In genomic region chr7:27480506-27480905, GRCm38 (mm10) we compare ENCODE assay signal across 12 mouse cellular contexts. TPM values are rescaled to one million over a fixed set of nuclear protein-coding genes. Genes with fewer than 3 reads are reported as not detected.
A peak's percentile ranks its signal among the peaks of the same experiment; 100 is the strongest.
DNase-seq lines count a peak whose midpoint lies in the region; ATAC-seq lines count a peak whose summit lies in the region.
"Had no signal": no experiment of that assay in that cellular context is flagged by ENCODE, and none has a peak within 500 bp of the region (broad histone marks: within the 10 kb centered on the region; RNA-seq: fewer than 3 reads in every experiment).

No protein-coding gene starts in this region.

- H3K9ac ChIP-seq in heart, embryonic 12.5 days: no peak overlapping the region
- H3K9ac ChIP-seq in lung, embryonic 16.5 days (ENCODE audit: low read length): no peak overlapping the region
- no peak overlapping the region for H3K9ac ChIP-seq in stomach, embryonic 14.5 days (replicated peaks; ENCODE audit: low read depth, low read length)

- H3K9me3 ChIP-seq in heart, embryonic 12.5 days (replicated peaks): no peaks in the 10 kb centered on the region
- no peaks in the 10 kb centered on the region for H3K9me3 ChIP-seq in lung, embryonic 16.5 days (ENCODE audit: control insufficient read depth, low read length)
- no peaks in the 10 kb centered on the region for H3K9me3 ChIP-seq in limb, embryonic 10.5 days (replicated peaks)
- H3K9me3 ChIP-seq in stomach, embryonic 14.5 days (ENCODE audit: control insufficient read depth, low read depth, low read length): no peaks in the 10 kb centered on the region
- H3K9me3 ChIP-seq: midbrain, embryonic 12.5 days had no signal

- peak overlapping the region; percentile 86 for H3K27ac ChIP-seq in heart, embryonic 12.5 days (ENCODE audit: poor library complexity, severe bottlenecking)
- H3K27ac ChIP-seq in lung, embryonic 16.5 days (ENCODE audit: low read length): peak overlapping the region; percentile 88
- peak overlapping the region; percentile 82 for H3K27ac ChIP-seq in limb, embryonic 10.5 days
- H3K27ac ChIP-seq in stomach, embryonic 14.5 days (ENCODE audit: low read length): peak overlapping the region; percentile 84

- peak overlapping the region; percentile 70; the same call in 1 of the 2 replicates for H3K4me2 ChIP-seq in heart, embryonic 12.5 days
- no peak overlapping the region for H3K4me2 ChIP-seq in lung, embryonic 16.5 days (ENCODE audit: low read depth, low read length)
- H3K4me2 ChIP-seq in stomach, embryonic 14.5 days (replicated peaks; ENCODE audit: low read depth, low read length): peak overlapping the region; percentile 36

- DNase-seq in heart, postnatal 4 days: no peak
- no peak for DNase-seq in lung, postnatal 36 days
- DNase-seq in limb, embryonic 10.5 days (ENCODE audit: low spot score): no peak
- DNase-seq in right cerebral cortex, adult 18-20 months: no peak
- no peak for DNase-seq in adrenal gland, postnatal 36 days
- DNase-seq: gastrocnemius, postnatal 14 days; thymus, postnatal 4 days had no signal

- H3K4me1 ChIP-seq in heart, embryonic 12.5 days (replicated peaks): peaks cover 18% of the 10 kb centered on the region
- H3K4me1 ChIP-seq in lung, embryonic 16.5 days (replicated peaks; ENCODE audit: control insufficient read depth, insufficient read depth, low read length): peaks cover 19% of the 10 kb centered on the region
- peaks cover 29% of the 10 kb centered on the region for H3K4me1 ChIP-seq in limb, embryonic 10.5 days
- no peaks in the 10 kb centered on the region for H3K4me1 ChIP-seq in stomach, embryonic 14.5 days (ENCODE audit: control insufficient read depth, insufficient read depth, low read length)

- no peaks in the 10 kb centered on the region for H3K27me3 ChIP-seq in heart, embryonic 12.5 days (replicated peaks)
- no peaks in the 10 kb centered on the region for H3K27me3 ChIP-seq in lung, embryonic 16.5 days (ENCODE audit: control insufficient read depth, insufficient read depth, low read depth, low read length)
- H3K27me3 ChIP-seq in limb, embryonic 10.5 days (ENCODE audit: low read depth, poor library complexity, severe bottlenecking): no peaks in the 10 kb centered on the region
- H3K27me3 ChIP-seq in stomach, embryonic 14.5 days (ENCODE audit: control insufficient read depth, insufficient read depth, low read length): no peaks in the 10 kb centered on the region
- H3K27me3 ChIP-seq: CH12.LX had no signal

- no peak for ATAC-seq in heart, embryonic 12.5 days (ENCODE audit: insufficient number of reproducible peaks, low FRiP score)
- ATAC-seq in lung, embryonic 16.5 days (ENCODE audit: low read depth): no peak
- no peak for ATAC-seq in stomach, embryonic 14.5 days (ENCODE audit: insufficient number of reproducible peaks, insufficient read depth, low FRiP score, low read depth)

- H3K36me3 ChIP-seq in heart, embryonic 12.5 days: peaks cover 23% of the 10 kb centered on the region
- H3K36me3 ChIP-seq in lung, embryonic 16.5 days (ENCODE audit: control insufficient read depth, insufficient read depth, low read length): peaks cover 8% of the 10 kb centered on the region; the same call in 1 of the 2 replicates
- H3K36me3 ChIP-seq in limb, embryonic 10.5 days: peaks cover 28% of the 10 kb centered on the region
- peaks cover 14% of the 10 kb centered on the region; the same call in 1 of the 2 replicates for H3K36me3 ChIP-seq in stomach, embryonic 14.5 days (ENCODE audit: control insufficient read depth, insufficient read depth, low read length)

- WGBS in heart, embryonic 12.5 days: 72% methylated on average over 3 of the region's 3 CpGs
- WGBS in lung, embryonic 16.5 days: 58% methylated on average over 3 of the region's 3 CpGs
- 72% methylated on average over 3 of the region's 3 CpGs for WGBS in limb, embryonic 10.5 days
- WGBS in stomach, embryonic 14.5 days: 61% methylated on average over 3 of the region's 3 CpGs

- H3K4me3 ChIP-seq in heart, embryonic 12.5 days: no peak overlapping the region
- no peak overlapping the region for H3K4me3 ChIP-seq in lung, embryonic 16.5 days (ENCODE audit: low read length)
- 0 out of 2 replicates have a peak overlapping the region, but pooled peaks have one; percentile 47 for H3K4me3 ChIP-seq in limb, embryonic 10.5 days
- H3K4me3 ChIP-seq in stomach, embryonic 14.5 days (ENCODE audit: low read depth, low read length): peak overlapping the region; percentile 23; the same call in 1 of the 2 replicates

RNA-seq across cellular contexts. Expression of gene Sertad1, which starts 6.2 kb away (rescaled TPM):
- polyA plus RNA-seq in heart, embryonic 12.5 days (2016; fragmentation: Nextera tagmentation; extraction: Ambion mirVana): 35.3 and 35.9 TPM in 2 replicates
- 10 to 100 TPM; 14.4 to 15.5 TPM for total RNA-seq in heart, postnatal 4 days (2021)
- 55.6 and 57.3 TPM in 2 replicates for polyA plus RNA-seq in lung, embryonic 16.5 days (2015; fragmentation: Nextera tagmentation; extraction: Ambion mirVana)
- polyA plus RNA-seq in limb, embryonic 10.5 days (2016; fragmentation: Nextera tagmentation; extraction: Ambion mirVana): 25.0 and 29.8 TPM in 2 replicates
- polyA plus RNA-seq in stomach, embryonic 14.5 days (2014; fragmentation: Nextera tagmentation; extraction: Ambion mirVana): 33.6 and 35.5 TPM in 2 replicates
- total RNA-seq in adrenal gland, postnatal 36 days (2021): 10 to 100 TPM; 30.0 to 38.4 TPM

RNA-seq across cellular contexts. Expression of gene Sertad3, which starts 6.9 kb away (rescaled TPM):
- 22.8 and 23.3 TPM in 2 replicates for polyA plus RNA-seq in heart, embryonic 12.5 days (2016; fragmentation: Nextera tagmentation; extraction: Ambion mirVana)
- 10 to 100 TPM in 1 of 2 experiments, 1 to 10 TPM in 1; 7.4 to 10.1 TPM for total RNA-seq in heart, postnatal 4 days (2021)
- 28.4 and 30.7 TPM in 2 replicates for polyA plus RNA-seq in lung, embryonic 16.5 days (2015; fragmentation: Nextera tagmentation; extraction: Ambion mirVana)
- polyA plus RNA-seq in limb, embryonic 10.5 days (2016; fragmentation: Nextera tagmentation; extraction: Ambion mirVana): 20.1 and 29.7 TPM in 2 replicates
- 29.5 and 32.9 TPM in 2 replicates for polyA plus RNA-seq in stomach, embryonic 14.5 days (2014; fragmentation: Nextera tagmentation; extraction: Ambion mirVana)
- 10 to 100 TPM; 15.9 to 16.3 TPM for total RNA-seq in adrenal gland, postnatal 36 days (2021)

RNA-seq across cellular contexts. Expression of gene Prx, which starts 18.6 kb away (rescaled TPM):
- 3.3 and 3.5 TPM in 2 replicates for polyA plus RNA-seq in heart, embryonic 12.5 days (2016; fragmentation: Nextera tagmentation; extraction: Ambion mirVana)
- 1 to 10 TPM; 4.1 to 5.9 TPM for total RNA-seq in heart, postnatal 4 days (2021)
- 13.0 and 13.6 TPM in 2 replicates for polyA plus RNA-seq in lung, embryonic 16.5 days (2015; fragmentation: Nextera tagmentation; extraction: Ambion mirVana)
- 3.5 and 4.3 TPM in 2 replicates for polyA plus RNA-seq in limb, embryonic 10.5 days (2016; fragmentation: Nextera tagmentation; extraction: Ambion mirVana)
- 1.4 and 1.5 TPM in 2 replicates for polyA plus RNA-seq in stomach, embryonic 14.5 days (2014; fragmentation: Nextera tagmentation; extraction: Ambion mirVana)
- total RNA-seq in adrenal gland, postnatal 36 days (2021): 1 to 10 TPM; 2.1 to 3.2 TPM

RNA-seq across cellular contexts. Expression of gene Blvrb, which starts 32.7 kb away (rescaled TPM):
- polyA plus RNA-seq in heart, embryonic 12.5 days (2016; fragmentation: Nextera tagmentation; extraction: Ambion mirVana): 68.4 and 82.4 TPM in 2 replicates
- 10 to 100 TPM; 36.3 to 44.5 TPM for total RNA-seq in heart, postnatal 4 days (2021)
- polyA plus RNA-seq in lung, embryonic 16.5 days (2015; fragmentation: Nextera tagmentation; extraction: Ambion mirVana): 58.3 and 75.9 TPM in 2 replicates
- polyA plus RNA-seq in limb, embryonic 10.5 days (2016; fragmentation: Nextera tagmentation; extraction: Ambion mirVana): 33.3 and 34.9 TPM in 2 replicates
- polyA plus RNA-seq in stomach, embryonic 14.5 days (2014; fragmentation: Nextera tagmentation; extraction: Ambion mirVana): 67.3 and 78.3 TPM in 2 replicates
- total RNA-seq in adrenal gland, postnatal 36 days (2021): 10 to 100 TPM; 42.4 to 45.6 TPM

RNA-seq across cellular contexts. Expression of gene Sptbn4, which starts 33.0 kb away (rescaled TPM):
- polyA plus RNA-seq in heart, embryonic 12.5 days (2016; fragmentation: Nextera tagmentation; extraction: Ambion mirVana): 0.26 TPM in 2 replicates
- under 1 TPM; 0.32 to 0.50 TPM for total RNA-seq in heart, postnatal 4 days (2021)
- 0.29 and 0.41 TPM in 2 replicates for polyA plus RNA-seq in lung, embryonic 16.5 days (2015; fragmentation: Nextera tagmentation; extraction: Ambion mirVana)
- 0.15 and 0.19 TPM in 2 replicates for polyA plus RNA-seq in limb, embryonic 10.5 days (2016; fragmentation: Nextera tagmentation; extraction: Ambion mirVana)
- 0.64 and 1.00 TPM in 2 replicates for polyA plus RNA-seq in stomach, embryonic 14.5 days (2014; fragmentation: Nextera tagmentation; extraction: Ambion mirVana)
- under 1 TPM; 0.59 to 0.83 TPM for total RNA-seq in adrenal gland, postnatal 36 days (2021)

Comparison
In these comparisons a context has a peak if more than half of its experiments do, and no peak if none do; other contexts are left out.
1. H3K4me3 ChIP-seq: peak in limb, embryonic 10.5 days (single experiment) and stomach, embryonic 14.5 days (single experiment); none in heart, embryonic 12.5 days (single experiment) and lung, embryonic 16.5 days (single experiment).
2. Peak in every context shown above with its lines, with median percentiles within 50 percentile points of each other: H3K27ac ChIP-seq.